Mouse (Mus musculus) layer of hippocampus, adult 9-10 months (tissue): ENCODE results near the gene Plekhf1.

ENCODE experiments used
- DNase-seq: peaks from one replicate; pipeline ENCODE4 v3.0.0; 2022; ENCODE audit warnings: low spot score

Gene Plekhf1

DNA sequence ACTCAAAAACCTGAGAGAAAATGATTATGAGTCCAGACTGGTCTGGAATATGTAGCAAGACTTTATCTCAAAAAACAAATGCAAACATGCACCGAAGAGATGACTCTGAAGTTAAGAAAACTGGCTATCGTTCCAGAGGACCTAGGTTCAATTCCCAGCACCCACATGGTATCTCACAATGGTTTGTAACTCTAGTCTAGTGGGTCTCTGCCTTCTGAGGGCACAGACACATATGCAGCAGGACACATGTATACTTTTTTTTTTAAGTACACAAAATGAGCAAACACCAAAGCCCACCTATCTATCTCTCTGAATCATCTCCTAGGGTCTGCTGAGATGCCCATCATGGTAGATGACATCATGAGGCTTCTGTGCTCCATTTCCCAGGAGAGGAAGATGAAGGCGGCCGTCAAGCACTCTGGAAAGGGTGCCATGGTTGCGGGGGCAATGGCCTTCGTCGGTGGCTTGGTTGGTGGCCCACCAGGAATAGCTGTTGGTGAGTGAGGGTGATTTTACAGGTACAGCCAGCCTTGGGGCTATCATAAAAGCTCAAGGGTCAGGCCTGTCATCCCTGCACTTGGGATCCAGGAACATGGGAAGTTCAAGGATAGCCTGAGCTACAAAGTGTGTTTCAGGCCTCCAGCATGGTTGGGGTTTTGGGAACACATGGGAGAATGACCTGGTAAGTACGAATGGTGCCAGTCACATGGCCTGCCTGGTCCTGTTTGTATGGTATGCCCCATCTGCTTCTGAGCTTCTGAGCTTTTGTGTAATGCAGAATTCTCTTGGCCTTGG lies 39.3 kb downstream of the Plekhf1 start:
- no peak for DNase-seq

GRCm38 (mm10) chr7:38187796-38188195 lies 40.0 kb downstream of the Plekhf1 start:
- DNase-seq = no peak

DNA sequence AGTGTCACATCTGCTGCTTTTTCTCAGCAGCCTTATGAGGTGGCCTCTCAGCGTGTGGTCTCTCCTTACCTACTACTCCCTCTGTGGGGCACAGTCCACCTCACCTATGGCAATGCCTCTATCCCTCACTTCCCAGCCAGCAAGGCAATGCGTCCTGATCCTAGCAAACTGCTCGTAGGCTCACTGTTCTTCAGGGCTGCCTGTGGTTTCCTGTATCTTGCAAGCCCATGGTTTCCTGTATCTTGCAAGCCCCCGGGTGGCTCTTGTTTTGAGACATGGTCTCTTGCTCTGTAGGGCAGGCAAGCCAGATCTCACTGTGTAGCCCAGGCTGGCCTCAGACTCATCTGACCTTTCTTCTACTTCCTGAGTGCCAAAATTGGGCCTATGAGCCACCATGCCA lies 41.0 kb downstream of the Plekhf1 start:
- DNase-seq = no peak

DNA sequence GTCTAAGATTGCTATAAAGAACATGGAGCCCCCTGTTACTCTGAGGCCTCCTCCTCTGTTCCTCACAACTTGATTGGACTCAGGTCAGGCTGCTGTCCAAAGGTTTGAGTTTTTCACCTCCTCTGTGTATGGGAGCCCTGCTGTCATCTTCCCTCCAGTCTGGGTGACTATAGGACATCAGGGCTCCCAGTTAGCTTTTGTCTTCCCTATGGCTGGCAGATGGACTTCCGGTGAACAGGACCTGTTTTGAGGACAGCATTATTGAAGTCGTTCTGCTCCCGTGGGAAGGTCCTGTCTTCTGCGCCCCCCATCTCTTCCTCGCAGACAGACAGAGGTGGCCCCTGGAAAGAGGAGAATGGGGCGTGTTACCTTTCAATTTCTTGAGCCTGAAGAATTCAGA lies 43.0 kb downstream of the Plekhf1 start:
- DNase-seq = no peak

- no peak for DNase-seq
These were observed 43.4 kb downstream of the Plekhf1 start for GRCm38 (mm10) chr7:38184418-38184745.

- DNase-seq = peak; percentile 66
These were observed 44.0 kb downstream of the Plekhf1 start for GRCm38 (mm10) chr7:38183709-38184417.

- DNase-seq = no peak
These were observed 44.7 kb downstream of the Plekhf1 start, which contains the start of gene 1600014C10Rik for GRCm38 (mm10) chr7:38182962-38183687. TSS of gene 1600014C10Rik (plus strand) at chr7:38183217.

DNA sequence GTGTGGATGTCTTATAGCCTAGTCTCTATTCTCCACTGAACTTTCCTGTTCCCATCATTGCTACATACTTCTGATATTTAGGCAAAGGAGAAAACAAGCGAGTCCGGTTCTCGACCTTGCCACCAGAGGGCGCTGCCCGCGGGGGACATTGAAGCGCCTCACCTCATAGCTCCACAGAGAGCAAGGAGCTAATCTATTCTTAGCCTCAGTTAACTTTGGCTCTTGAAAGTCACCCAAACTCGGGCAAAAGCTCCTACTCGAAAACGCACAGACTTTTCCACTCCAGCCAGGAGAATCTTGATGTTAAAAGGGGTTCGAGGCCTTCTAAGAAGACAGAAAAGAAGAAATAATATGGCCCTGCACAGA lies 45.2 kb downstream of the Plekhf1 start:
- DNase-seq = peak; percentile 73

DNA sequence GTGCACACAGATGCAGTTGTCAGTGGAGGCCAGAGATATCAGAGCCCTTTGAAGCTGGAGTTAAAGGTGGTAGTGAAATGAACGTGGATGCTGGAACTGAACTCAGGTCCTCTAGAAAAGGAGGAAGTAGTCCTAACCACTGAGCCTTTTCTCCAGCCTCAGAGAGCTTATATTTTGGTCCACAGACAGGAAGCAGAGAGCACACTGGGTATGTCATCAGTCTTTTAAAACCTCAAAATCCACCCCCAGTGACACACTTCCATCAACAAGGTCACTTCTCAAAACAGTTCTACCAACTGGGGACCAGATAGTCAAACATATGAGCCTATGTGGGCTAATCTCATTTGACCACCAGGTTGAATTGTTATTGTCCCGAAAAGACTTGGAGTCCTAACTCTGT lies 46.5 kb downstream of the Plekhf1 start:
- DNase-seq = no peak

- no peak for DNase-seq
These were observed 47.9 kb downstream of the Plekhf1 start for GRCm38 (mm10) chr7:38179896-38180295.

GRCm38 (mm10) chr7:38176056-38176455 lies 51.8 kb downstream of the Plekhf1 start:
- no peak for DNase-seq

DNA sequence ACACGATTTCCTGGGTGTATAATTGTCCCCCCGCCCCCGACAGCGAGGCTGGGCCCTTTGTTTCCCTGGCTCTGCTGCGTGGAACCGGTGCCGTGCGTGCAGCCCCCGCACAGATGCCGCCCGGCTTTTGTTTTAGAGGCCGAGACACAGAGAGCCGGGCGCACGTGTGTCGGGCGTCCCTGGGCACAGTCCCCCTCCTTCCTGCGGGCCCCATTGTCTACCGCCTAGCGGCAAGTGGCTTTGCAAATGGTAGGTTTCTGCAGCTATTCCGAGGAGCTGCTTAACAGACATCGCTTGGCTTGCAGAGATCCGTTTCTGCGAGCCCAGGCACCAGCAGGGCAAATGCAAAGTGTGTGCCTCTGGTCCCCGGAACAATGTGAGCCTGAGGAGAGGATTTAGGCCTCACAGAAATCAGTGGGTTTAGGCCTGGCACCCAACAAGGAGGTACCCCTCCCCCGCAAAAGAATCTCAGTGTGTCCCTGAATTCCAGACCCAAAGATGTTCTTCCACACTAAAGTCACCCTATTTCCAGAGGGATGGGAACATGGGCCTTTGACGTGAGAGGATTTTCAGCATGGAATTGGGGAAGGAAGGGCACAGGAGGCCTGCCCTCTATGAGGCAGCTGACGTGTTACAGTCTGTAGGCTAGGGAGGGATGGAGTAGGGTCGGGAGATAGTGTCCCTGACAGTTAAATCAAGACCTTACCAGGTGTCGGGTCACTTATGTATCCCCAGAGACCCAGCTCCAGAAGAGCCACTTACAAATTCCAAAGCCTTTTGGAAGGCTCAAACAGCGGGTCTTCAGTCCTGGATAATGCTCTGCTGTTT lies 53.3 kb downstream of the Plekhf1 start:
- DNase-seq = no peak

- no peak for DNase-seq
These were observed 53.9 kb downstream of the Plekhf1 start for GRCm38 (mm10) chr7:38173871-38174270.

GRCm38 (mm10) chr7:38167724-38168141 lies 60.1 kb downstream of the Plekhf1 start:
- DNase-seq = no peak
